Mouse (Mus musculus) embryonic facial prominence, embryonic 11.5 days (tissue): Measurements from ENCODE around the gene Plrg1. TPM values are rescaled to one million over a fixed set of nuclear protein-coding genes. Genes with fewer than 3 reads are reported as not detected.

ENCODE experiments used
- ATAC-seq: fragments of 200-750 bp; cut with Nextera tagmentation; replicated peaks from 2 replicates; pipeline ENCODE4 v1.8.0; 2017; ENCODE audit warnings: low read depth; ENCODE audit not compliant: insufficient number of reproducible peaks, low FRiP score, low TSS enrichment
- DNase-seq: peaks from one replicate; pipeline ENCODE4 v3.0.0-alpha.2; 2015; ENCODE audit warnings: low spot score
- H3K27ac ChIP-seq: fragments of 300-500 bp; sonication (generic); replicated peaks from 2 replicates; pipeline ENCODE4 v1.5.1; 2014; ENCODE audit warnings: mild to moderate bottlenecking, low read depth, low read length, control low read depth
- H3K27me3 ChIP-seq: fragments of 300-500 bp; sonication (generic); 2 replicates; pipeline ENCODE4 v1.6.1; 2014; ENCODE audit warnings: mild to moderate bottlenecking, low read length, moderate library complexity, mixed read lengths; ENCODE audit not compliant: control insufficient read depth, insufficient read depth
- H3K36me3 ChIP-seq: fragments of 300-500 bp; sonication (generic); replicated peaks from 2 replicates; pipeline ENCODE4 v1.6.1; 2014; ENCODE audit warnings: low read depth, mild to moderate bottlenecking, low read length, moderate library complexity, mixed read lengths; ENCODE audit not compliant: control insufficient read depth, insufficient read depth
- H3K4me1 ChIP-seq: fragments of 300-500 bp; sonication (generic); 2 replicates; pipeline ENCODE4 v1.6.1; 2014; ENCODE audit warnings: low read length, mixed read lengths; ENCODE audit not compliant: control insufficient read depth, insufficient read depth
- H3K4me2 ChIP-seq: fragments of 300-500 bp; sonication (generic); 2 replicates; pipeline ENCODE4 v1.6.1; 2014; ENCODE audit warnings: low read depth, mild to moderate bottlenecking, control low read depth, low read length, moderate library complexity
- H3K4me3 ChIP-seq: fragments of 300-500 bp; sonication (generic); 2 replicates; pipeline ENCODE4 v1.5.1; 2014; ENCODE audit warnings: low read depth, low read length, control low read depth
- H3K9ac ChIP-seq: fragments of 300-500 bp; sonication (generic); replicated peaks from 2 replicates; pipeline ENCODE4 v1.6.1; 2014; ENCODE audit warnings: mild to moderate bottlenecking, control low read depth, low read length
- H3K9me3 ChIP-seq: fragments of 300-500 bp; sonication (generic); replicated peaks from 2 replicates; pipeline ENCODE4 v1.6.1; 2016; ENCODE audit warnings: mild to moderate bottlenecking, low read length, inconsistent platforms, mixed read lengths; ENCODE audit not compliant: control insufficient read depth
- WGBS: fragments of 180-500 bp; shearing (Covaris S2); extraction: QIAGEN DNeasy Blood & Tissue Kit; methylation state at CpG from one replicate; pipeline ENCODE4 v1.1.7; 2014; 5-methylcytosine and 5-hydroxymethylcytosine counted together
- polyA plus RNA-seq: library from polyadenylated mRNA; unstranded; fragments of >200 nt; fragmentation: Nextera tagmentation; extraction: Ambion mirVana; gene quantifications from 2 replicates; pipeline ENCODE4 v1.2.1, GENCODE M21; 2014

Plrg1 gene
- polyA plus RNA-seq, 1 experiment from 2014 or later, result 141 TPM

DNA sequence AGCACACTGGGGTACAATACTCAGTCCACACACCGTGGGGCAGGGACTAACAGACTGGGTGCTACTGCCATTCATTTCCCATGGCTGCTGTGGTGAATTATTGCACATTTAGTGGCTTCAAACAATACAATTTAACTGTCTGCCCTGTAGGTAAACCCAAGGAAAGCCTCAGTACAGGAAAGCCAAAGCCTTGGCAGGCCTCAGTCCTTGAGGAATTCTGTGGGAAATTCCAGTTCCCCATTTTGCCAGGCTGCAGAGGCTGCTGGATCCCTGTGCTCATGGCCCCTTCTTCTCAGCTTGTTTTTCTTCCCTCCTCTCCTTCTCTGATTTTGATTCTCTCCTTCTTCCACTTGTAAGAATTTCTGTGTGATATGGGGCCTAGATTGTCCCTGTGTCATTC, 59.6 kb downstream of the Plrg1 start:
- Histone ChIP-seq H3K9me3 (no peaks in the 10 kb centered on the region), H3K4me1 (no peaks in the 10 kb centered on the region), H3K36me3 (no peaks in the 10 kb centered on the region), H3K4me3 (no peak overlapping the region), H3K4me2 (no peak overlapping the region), H3K9ac (no peak overlapping the region), H3K27me3 (no peaks in the 10 kb centered on the region; the same call in 1 of the 2 replicates), H3K27ac (no peak overlapping the region)
- 60% methylated on average over 1 of the region's 1 CpGs for WGBS
- ATAC-seq, result no peak
- no peak for DNase-seq

DNA sequence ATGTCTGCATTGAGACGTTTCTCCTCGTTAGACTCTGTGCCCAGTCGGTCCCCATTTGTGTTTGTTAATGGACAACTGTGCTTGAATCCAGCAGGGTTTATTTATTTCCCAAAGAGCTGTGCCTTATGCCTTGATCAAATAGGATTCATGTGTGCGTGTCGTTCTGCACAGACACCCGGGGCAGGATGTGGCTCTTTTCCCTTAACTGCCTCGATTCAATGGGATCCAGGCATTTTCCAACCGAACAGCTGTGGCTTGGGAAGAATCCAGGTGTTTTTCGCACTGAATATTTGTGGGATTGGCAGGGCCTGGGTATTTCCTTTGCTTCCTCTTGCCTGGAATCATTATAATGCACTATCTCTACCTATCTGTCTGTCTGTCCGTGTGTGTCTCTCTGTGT, 62.3 kb downstream of the Plrg1 start:
- H3K9ac ChIP-seq, result no peak overlapping the region
- no peak for DNase-seq
- H3K4me2 ChIP-seq, result no peak overlapping the region
- H3K36me3 ChIP-seq, result no peaks in the 10 kb centered on the region
- WGBS, result 70% methylated on average over 10 of the region's 10 CpGs
- no peak overlapping the region for H3K4me3 ChIP-seq
- H3K4me1 ChIP-seq, result no peaks in the 10 kb centered on the region
- H3K27ac ChIP-seq, result no peak overlapping the region
- no peaks in the 10 kb centered on the region for H3K9me3 ChIP-seq
- H3K27me3 ChIP-seq, result no peaks in the 10 kb centered on the region; the same call in 1 of the 2 replicates
- ATAC-seq, result no peak

Other genes starting within 250 kb of the Plrg1 start
- gene Rbm46, start 179.0 kb upstream of the Plrg1 start, polyA plus RNA-seq, result 5.2 and 5.5 TPM in 2 replicates
- not detected in 2 replicates for gene Lrat, start 151.5 kb upstream of the Plrg1 start, polyA plus RNA-seq
- 0.43 TPM in 1 of 2 replicates, not detected in the other for gene Fgg, start 47.8 kb upstream of the Plrg1 start, polyA plus RNA-seq
- 0.10 TPM in 1 of 2 replicates, not detected in the other for gene Fga, start 29.4 kb upstream of the Plrg1 start, polyA plus RNA-seq
- 0.08 and 0.14 TPM in 2 replicates for gene Fgb, start 5.7 kb upstream of the Plrg1 start, polyA plus RNA-seq
- gene Dchs2, start 72.4 kb downstream of the Plrg1 start, polyA plus RNA-seq, result 0.11 and 0.14 TPM in 2 replicates